Mouse (Mus musculus) granulocyte monocyte progenitor cell, adult 5-6 weeks (primary cell): Measurements from ENCODE around the gene Prdm1. TPM values are rescaled to one million over a fixed set of nuclear protein-coding genes. Genes with fewer than 3 reads are reported as not detected.

Experiments
- ATAC-seq: replicated peaks from 2 replicates; pipeline ENCODE4 v1.8.0; 2016; ENCODE audit warnings: mild to moderate bottlenecking, moderate TSS enrichment, inconsistent platforms; ENCODE audit not compliant: poor library complexity, severe bottlenecking
- total RNA-seq, 2 experiments: library from RNA; stranded (forward) in 1 of 2; stranded (reverse) in 1 of 2; fragments of 200-712, 200-1000 nt in 1 of 2; fragments of >200 nt in 1 of 2; fragmentation: Nextera tagmentation in 1 of 2; gene quantifications; 2 replicates each; pipeline ENCODE4 v1.2.3; 2014 to 2017

The Prdm1 gene
- total RNA-seq (2014; fragmentation: Nextera tagmentation), result not detected in 2 replicates
- 1.7 TPM in 1 of 2 replicates, not detected in the other for total RNA-seq (2017)

- ATAC-seq, result no peak
These were observed at the start of gene Prdm1 for GRCm38 (mm10) chr10:44528291-44529082. Prdm1 (minus strand) TSS chr10:44528501.

GRCm38 (mm10) chr10:44565971-44566370 is 37.7 kb upstream of the Prdm1 start:
- no peak for ATAC-seq

GRCm38 (mm10) chr10:44565109-44565508 is 36.8 kb upstream of the Prdm1 start:
- peak; percentile 92 for ATAC-seq

GRCm38 (mm10) chr10:44556845-44557244 is 28.5 kb upstream of the Prdm1 start:
- no peak for ATAC-seq

- no peak for ATAC-seq
These were observed 27.0 kb upstream of the Prdm1 start for GRCm38 (mm10) chr10:44555317-44555716.

GRCm38 (mm10) chr10:44553648-44554047 is 25.3 kb upstream of the Prdm1 start:
- peak; percentile 86 for ATAC-seq

GRCm38 (mm10) chr10:44539033-44539578 is 10.8 kb upstream of the Prdm1 start:
- ATAC-seq, result peak; percentile 87

- ATAC-seq, result peak; percentile 45; the same call in 1 of the 2 replicates
These were observed 9.8 kb upstream of the Prdm1 start for GRCm38 (mm10) chr10:44538137-44538536.

GRCm38 (mm10) chr10:44530067-44530360 is 1.7 kb upstream of the Prdm1 start:
- no peak for ATAC-seq

GRCm38 (mm10) chr10:44529218-44530066 is 1.1 kb upstream of the Prdm1 start:
- ATAC-seq, result peak; percentile 93

GRCm38 (mm10) chr10:44527651-44528050 is 650 bp downstream of the Prdm1 start:
- ATAC-seq, result 0 out of 2 replicates have a peak, but pooled peaks have one; percentile 8

GRCm38 (mm10) chr10:44526751-44527591 is 1.3 kb downstream of the Prdm1 start:
- peak; percentile 33 for ATAC-seq

- no peak for ATAC-seq
These were observed 8.1 kb downstream of the Prdm1 start for GRCm38 (mm10) chr10:44520189-44520588.

GRCm38 (mm10) chr10:44518631-44519030 is 9.7 kb downstream of the Prdm1 start:
- no peak for ATAC-seq

GRCm38 (mm10) chr10:44513108-44513507 is 15.2 kb downstream of the Prdm1 start:
- ATAC-seq, result no peak

GRCm38 (mm10) chr10:44511029-44511428 is 17.3 kb downstream of the Prdm1 start:
- peak; percentile 69 for ATAC-seq

GRCm38 (mm10) chr10:44508649-44509048 is 19.7 kb downstream of the Prdm1 start:
- ATAC-seq, result no peak

- no peak for ATAC-seq
These were observed 20.3 kb downstream of the Prdm1 start for GRCm38 (mm10) chr10:44507984-44508383.

- no peak for ATAC-seq
These were observed 25.4 kb downstream of the Prdm1 start for GRCm38 (mm10) chr10:44502891-44503290.

- ATAC-seq, result no peak
These were observed 28.3 kb downstream of the Prdm1 start for GRCm38 (mm10) chr10:44499897-44500519.
